Mouse (Mus musculus) small intestine, adult 2 months (tissue): Measurements from ENCODE around the gene Rit1.

ENCODE experiments used
- CTCF ChIP-seq: fragments of 200-500 bp; IDR thresholded peaks from 2 replicates; pipeline ENCODE4 v1.5.1; 2012; ENCODE audit warnings: low read depth, mild to moderate bottlenecking, control low read depth, inconsistent platforms, low read length, moderate library complexity, mixed read lengths; ENCODE audit not compliant: insufficient replicate concordance, insufficient read length; ENCODE audit errors: extremely low read depth
- POLR2A ChIP-seq: fragments of 200-500 bp; IDR thresholded peaks from 2 replicates; pipeline ENCODE4 v1.6.1; 2012; ENCODE audit warnings: low read depth, mild to moderate bottlenecking, control low read depth, inconsistent platforms, low read length, moderate library complexity

- TF ChIP-seq POLR2A (no peak), CTCF (peak; percentile 38; the same call in 1 of the 2 replicates)
Measured at GRCm38 (mm10) chr3:88719098-88719497, 2.5 kb downstream of the Rit1 start.
